Mouse (Mus musculus): Measurements from ENCODE around the gene Sod1. TPM values are rescaled to one million over a fixed set of nuclear protein-coding genes. Genes with fewer than 3 reads are reported as not detected.
"Not testable (repeated sequence)": the region's sequence is repeated elsewhere in the genome, so short reads cannot be mapped to it uniquely, and the experiment has no call there.

Gene Sod1
- polyA plus RNA-seq, 1 experiment from 2014 or later = 1,309 TPM

GRCm38 (mm10) chr16:90204868-90205267, 15.7 kb upstream of the Sod1 start:
- H3K9me3 ChIP-seq (replicated peaks; ENCODE audit: low read length) = no peaks in the 10 kb centered on the region
- H3K4me1 ChIP-seq (replicated peaks; ENCODE audit: insufficient read depth, low read length) = no peaks in the 10 kb centered on the region
- H3K4me2 ChIP-seq (ENCODE audit: low read length) = no peak overlapping the region
- ATAC-seq (replicated peaks; ENCODE audit: low FRiP score, low read depth) = no peak
- H3K36me3 ChIP-seq (ENCODE audit: insufficient read depth, low read length) = no peaks in the 10 kb centered on the region
- H3K4me3 ChIP-seq (replicated peaks; ENCODE audit: low read depth, low read length) = no peak overlapping the region
- H3K27me3 ChIP-seq (ENCODE audit: insufficient read depth, low read length) = no peaks in the 10 kb centered on the region
- no peak for DNase-seq (ENCODE audit: low spot score)
- H3K9ac ChIP-seq (ENCODE audit: low read depth, low read length) = no peak overlapping the region
- WGBS = 97% methylated on average over 2 of the region's 2 CpGs
- no peak overlapping the region for H3K27ac ChIP-seq
- no peak for TF ChIP-seq CTCF (IDR thresholded peaks at IDR 0.05; ENCODE audit: low read depth)

- 65% methylated on average over 3 of the region's 3 CpGs for WGBS
- no peak for TF ChIP-seq CTCF (IDR thresholded peaks at IDR 0.05; ENCODE audit: low read depth)
Observed at GRCm38 (mm10) chr16:90208996-90209395, 11.6 kb upstream of the Sod1 start.

GRCm38 (mm10) chr16:90210717-90211116, 9.8 kb upstream of the Sod1 start:
- H3K9me3 ChIP-seq (replicated peaks; ENCODE audit: low read length) = no peaks in the 10 kb centered on the region
- H3K9ac ChIP-seq (ENCODE audit: low read depth, low read length) = no peak overlapping the region
- no peak overlapping the region for H3K4me3 ChIP-seq (replicated peaks; ENCODE audit: low read depth, low read length)
- no peak overlapping the region for H3K4me2 ChIP-seq (ENCODE audit: low read length)
- no peaks in the 10 kb centered on the region for H3K4me1 ChIP-seq (replicated peaks; ENCODE audit: insufficient read depth, low read length)
- no peak for DNase-seq (ENCODE audit: low spot score)
- WGBS = 83% methylated on average over 10 of the region's 10 CpGs
- no peaks in the 10 kb centered on the region for H3K36me3 ChIP-seq (ENCODE audit: insufficient read depth, low read length)
- TF ChIP-seq CTCF (IDR thresholded peaks at IDR 0.05; ENCODE audit: low read depth) = no peak
- no peaks in the 10 kb centered on the region for H3K27me3 ChIP-seq (ENCODE audit: insufficient read depth, low read length)
- ATAC-seq (replicated peaks; ENCODE audit: low FRiP score, low read depth) = no peak
- no peak overlapping the region for H3K27ac ChIP-seq

More at GRCm38 (mm10) chr16:90208996-90209395, 11.6 kb upstream of the Sod1 start:
- ATAC-seq (replicated peaks; ENCODE audit: low FRiP score, low read depth) (no peak), DNase-seq (ENCODE audit: low spot score) (no peak)
- Histone ChIP-seq H3K36me3 (ENCODE audit: insufficient read depth, low read length) (no peaks in the 10 kb centered on the region), H3K4me3 (replicated peaks; ENCODE audit: low read depth, low read length) (no peak overlapping the region), H3K4me2 (ENCODE audit: low read length) (no peak overlapping the region), H3K4me1 (replicated peaks; ENCODE audit: insufficient read depth, low read length) (no peaks in the 10 kb centered on the region), H3K9me3 (replicated peaks; ENCODE audit: low read length) (no peaks in the 10 kb centered on the region), H3K27me3 (ENCODE audit: insufficient read depth, low read length) (no peaks in the 10 kb centered on the region), H3K27ac (no peak overlapping the region), H3K9ac (ENCODE audit: low read depth, low read length) (no peak overlapping the region)

- no peak for TF ChIP-seq CTCF (IDR thresholded peaks at IDR 0.05; ENCODE audit: low read depth)
- Histone ChIP-seq H3K27me3 (ENCODE audit: insufficient read depth, low read length) (no peaks in the 10 kb centered on the region), H3K27ac (no peak overlapping the region), H3K9ac (ENCODE audit: low read depth, low read length) (no peak overlapping the region), H3K4me1 (replicated peaks; ENCODE audit: insufficient read depth, low read length) (no peaks in the 10 kb centered on the region), H3K4me3 (replicated peaks; ENCODE audit: low read depth, low read length) (no peak overlapping the region), H3K4me2 (ENCODE audit: low read length) (no peak overlapping the region), H3K36me3 (ENCODE audit: insufficient read depth, low read length) (no peaks in the 10 kb centered on the region), H3K9me3 (replicated peaks; ENCODE audit: low read length) (no peaks in the 10 kb centered on the region)
- WGBS = 82% methylated on average over 8 of the region's 8 CpGs
- no peak for ATAC-seq (replicated peaks; ENCODE audit: low FRiP score, low read depth)
- no peak for DNase-seq (ENCODE audit: low spot score)
Observed at GRCm38 (mm10) chr16:90211767-90212166, 8.8 kb upstream of the Sod1 start.

- no peak for ATAC-seq (replicated peaks; ENCODE audit: low FRiP score, low read depth)
- Histone ChIP-seq H3K9me3 (replicated peaks; ENCODE audit: low read length) (no peaks in the 10 kb centered on the region), H3K36me3 (ENCODE audit: insufficient read depth, low read length) (no peaks in the 10 kb centered on the region), H3K27ac (no peak overlapping the region), H3K27me3 (ENCODE audit: insufficient read depth, low read length) (no peaks in the 10 kb centered on the region), H3K4me3 (replicated peaks; ENCODE audit: low read depth, low read length) (no peak overlapping the region), H3K4me2 (ENCODE audit: low read length) (no peak overlapping the region), H3K4me1 (replicated peaks; ENCODE audit: insufficient read depth, low read length) (no peaks in the 10 kb centered on the region), H3K9ac (ENCODE audit: low read depth, low read length) (no peak overlapping the region)
- no peak for TF ChIP-seq CTCF (IDR thresholded peaks at IDR 0.05; ENCODE audit: low read depth)
- no peak for DNase-seq (ENCODE audit: low spot score)
- 74% methylated on average over 12 of the region's 12 CpGs for WGBS
Observed at GRCm38 (mm10) chr16:90213477-90214339, 6.8 kb upstream of the Sod1 start.

- Histone ChIP-seq H3K4me1 (replicated peaks; ENCODE audit: insufficient read depth, low read length) (no peaks in the 10 kb centered on the region), H3K4me2 (ENCODE audit: low read length) (no peak overlapping the region), H3K36me3 (ENCODE audit: insufficient read depth, low read length) (no peaks in the 10 kb centered on the region), H3K9ac (ENCODE audit: low read depth, low read length) (no peak overlapping the region), H3K27ac (no peak overlapping the region), H3K9me3 (replicated peaks; ENCODE audit: low read length) (no peaks in the 10 kb centered on the region), H3K27me3 (ENCODE audit: insufficient read depth, low read length) (no peaks in the 10 kb centered on the region), H3K4me3 (replicated peaks; ENCODE audit: low read depth, low read length) (no peak overlapping the region)
- ATAC-seq (replicated peaks; ENCODE audit: low FRiP score, low read depth) (no peak), DNase-seq (ENCODE audit: low spot score) (no peak)
- WGBS = 94% methylated on average over 11 of the region's 11 CpGs
- TF ChIP-seq CTCF (IDR thresholded peaks at IDR 0.05; ENCODE audit: low read depth) = no peak
Observed at GRCm38 (mm10) chr16:90214731-90215565, 5.6 kb upstream of the Sod1 start.

- not testable (repeated sequence) for H3K4me1 ChIP-seq (replicated peaks; ENCODE audit: insufficient read depth, low read length); H3K9me3 ChIP-seq (replicated peaks; ENCODE audit: low read length); H3K4me2 ChIP-seq (ENCODE audit: low read length); DNase-seq (ENCODE audit: low spot score); H3K27me3 ChIP-seq (ENCODE audit: insufficient read depth, low read length); H3K4me3 ChIP-seq (replicated peaks; ENCODE audit: low read depth, low read length); H3K27ac ChIP-seq; H3K9ac ChIP-seq (ENCODE audit: low read depth, low read length); ATAC-seq (replicated peaks; ENCODE audit: low FRiP score, low read depth); H3K36me3 ChIP-seq (ENCODE audit: insufficient read depth, low read length)
- WGBS = 87% methylated on average over 5 of the region's 5 CpGs
Observed at GRCm38 (mm10) chr16:90215879-90216278, 4.7 kb upstream of the Sod1 start.

All from kidney, postnatal 0 days (tissue).